Mouse (Mus musculus): Measurements from ENCODE around the gene Abat.
"Not testable (repeated sequence)": the region's sequence is repeated elsewhere in the genome, so short reads cannot be mapped to it uniquely, and the experiment has no call there.

DNA sequence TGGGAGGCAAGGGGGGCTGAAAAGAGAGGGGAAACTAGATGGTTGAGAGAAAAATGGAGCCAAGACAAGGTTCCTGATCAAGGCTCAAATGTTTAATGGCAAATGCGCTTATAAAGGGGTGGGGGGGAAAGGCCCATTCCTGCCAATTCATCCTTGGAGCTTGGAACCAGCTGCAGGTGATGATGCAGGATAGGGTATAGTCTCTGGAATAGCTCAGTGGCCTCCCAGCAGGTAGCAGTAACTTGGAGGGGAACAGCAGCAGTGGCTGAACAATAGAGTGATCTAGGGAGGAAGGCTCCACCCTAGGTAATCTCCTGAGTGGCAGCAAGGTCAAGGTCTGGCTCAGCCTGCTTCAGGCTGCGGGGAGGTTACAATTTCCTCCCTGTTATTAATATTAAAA, 41.5 kb downstream of the Abat start:
- TF ChIP-seq CTCF (IDR thresholded peaks at IDR 0.05; ENCODE audit: extremely low read depth, insufficient read depth, insufficient read length, insufficient replicate concordance); POLR2A (IDR thresholded peaks at IDR 0.05; ENCODE audit: low read depth, low read length): not testable (repeated sequence)

Measured in spleen, adult 2 months (tissue).